Mouse (Mus musculus): ENCODE measurements at regions not wholly inside any gene's neighbourhood (a gene's known extent, or its start where the extent isn't known, plus 50 kb on each side); places are given as distances from the start of the nearest gene placed in this dataset.

- in situ Hi-C loops (cut with MboI; ENCODE audit: low pct_ligation_motif_present, low pct_unique_long_range_greater_than_20kb, low sequenced_read_pairs): no loop called here
- no peak for TF ChIP-seq ZKSCAN1 (IDR thresholded peaks at IDR 0.05; ENCODE audit: borderline replicate concordance, low read depth, low read length)
- no peak for TF ChIP-seq POLR2A (IDR thresholded peaks at IDR 0.05; ENCODE audit: low read depth, low read length)
- no peak for TF ChIP-seq CHD1 (IDR thresholded peaks at IDR 0.05; ENCODE audit: low read depth, low read length)
- TF ChIP-seq SMC3 (IDR thresholded peaks at IDR 0.05; ENCODE audit: low read depth, low read length): no peak
- no peak for TF ChIP-seq RCOR1 (conservative IDR thresholded peaks at IDR 0.05; ENCODE audit: low read depth, low read length)
- TF ChIP-seq E2F4 (IDR thresholded peaks at IDR 0.05; ENCODE audit: insufficient replicate concordance, low read depth, low read length): no peak
- TF ChIP-seq NELFE (IDR thresholded peaks at IDR 0.05; ENCODE audit: low read depth, low read length): no peak
- TF ChIP-seq EP300 (IDR thresholded peaks at IDR 0.05; ENCODE audit: low read length): no peak
- no peak for TF ChIP-seq TBP (conservative IDR thresholded peaks at IDR 0.05; ENCODE audit: low read depth, low read length)
- no peak for TF ChIP-seq ETS1 (conservative IDR thresholded peaks at IDR 0.05; ENCODE audit: low read depth, low read length)
- TF ChIP-seq MAX (IDR thresholded peaks at IDR 0.05; ENCODE audit: low read length): no peak
- no peak for TF ChIP-seq BHLHE40 (IDR thresholded peaks at IDR 0.05; ENCODE audit: low read depth, low read length)
- no peak for TF ChIP-seq KAT2A (IDR thresholded peaks at IDR 0.05; ENCODE audit: insufficient replicate concordance, low read length)
- no peak for TF ChIP-seq UBTF (IDR thresholded peaks at IDR 0.05; ENCODE audit: low read depth, low read length)
- no peak for TF ChIP-seq MXI1 (IDR thresholded peaks at IDR 0.05; ENCODE audit: low read depth, low read length)
- H3K9ac ChIP-seq (ENCODE audit: insufficient read depth, low read depth): no peak overlapping the region
- peaks cover 17% of the 10 kb centered on the region for H3K27me3 ChIP-seq (replicated peaks)
- H3K4me3 ChIP-seq (replicated peaks in 1 of 3; ENCODE audit: low read depth in 2 of 3, low read length in 2 of 3, poor library complexity in 1 of 3): no peak overlapping the region
- H3K4me1 ChIP-seq (ENCODE audit: control insufficient read depth in 1 of 2, insufficient read depth in 2 of 2): peaks cover 0 to 6% of the 10 kb centered on the region in 2 experiments; a peak in 1 of 4 replicates
- H3K4me2 ChIP-seq (ENCODE audit: insufficient read depth, low read depth, poor library complexity, severe bottlenecking): no peak overlapping the region
- DNase-seq (ENCODE audit: extremely low read depth): no peak
- no peak overlapping the region for H3K27ac ChIP-seq (ENCODE audit: insufficient read depth, low read depth)
- peaks cover 4% of the 10 kb centered on the region for H3K9me3 ChIP-seq (replicated peaks; ENCODE audit: low read length)
- no peaks in the 10 kb centered on the region for H3K79me2 ChIP-seq (replicated peaks; ENCODE audit: control insufficient read depth, extremely low read depth, insufficient read depth, poor library complexity, severe bottlenecking)
- dilution Hi-C loops (cut with MboI; ENCODE audit: extremely low pct_ligation_motif_present, extremely low pct_unique_long_range_greater_than_20kb, low sequenced_read_pairs): no loop called here
- H3K36me3 ChIP-seq (replicated peaks in 1 of 2; ENCODE audit: control insufficient read depth in 1 of 2, insufficient read depth in 1 of 2, low read length in 1 of 2): no peaks in the 10 kb centered on the region
Measured at GRCm38 (mm10) chr2:178587134-178587636, 156.9 kb downstream of the Cdh26 start.

DNA sequence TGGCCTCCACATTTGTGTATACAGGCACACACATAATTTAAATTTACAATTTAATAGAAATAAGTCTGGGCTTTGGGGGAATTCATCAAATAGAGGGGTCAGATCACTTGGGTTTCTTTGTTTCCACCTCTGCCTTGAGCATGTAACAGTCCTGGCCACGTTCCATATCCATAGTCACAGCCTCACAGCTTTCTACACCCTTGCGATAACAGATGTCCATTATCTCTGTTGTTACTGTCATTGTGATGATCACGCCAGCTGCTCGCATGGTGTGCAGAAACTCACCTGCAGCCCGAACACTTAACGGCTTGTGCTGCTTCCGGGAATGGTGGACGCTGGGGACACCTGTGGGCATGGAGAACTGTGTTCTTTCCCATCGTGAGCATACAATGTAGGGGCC is 163.4 kb downstream of the Cdh26 start:
- H3K27ac ChIP-seq (ENCODE audit: insufficient read depth, low read depth): no peak overlapping the region
- dilution Hi-C loops (cut with MboI; ENCODE audit: extremely low pct_ligation_motif_present, extremely low pct_unique_long_range_greater_than_20kb, low sequenced_read_pairs): no loop called here
- no peaks in the 10 kb centered on the region for H3K27me3 ChIP-seq (replicated peaks)
- no peak overlapping the region for H3K4me3 ChIP-seq (replicated peaks in 1 of 3; ENCODE audit: low read depth in 2 of 3, low read length in 2 of 3, poor library complexity in 1 of 3)
- no peaks in the 10 kb centered on the region for H3K36me3 ChIP-seq (replicated peaks in 1 of 2; ENCODE audit: control insufficient read depth in 1 of 2, insufficient read depth in 1 of 2, low read length in 1 of 2)
- in situ Hi-C loops (cut with MboI; ENCODE audit: low pct_ligation_motif_present, low pct_unique_long_range_greater_than_20kb, low sequenced_read_pairs): no loop called here
- H3K9ac ChIP-seq (ENCODE audit: insufficient read depth, low read depth): no peak overlapping the region
- H3K79me2 ChIP-seq (replicated peaks; ENCODE audit: control insufficient read depth, extremely low read depth, insufficient read depth, poor library complexity, severe bottlenecking): no peaks in the 10 kb centered on the region
- no peak for DNase-seq (ENCODE audit: extremely low read depth)
- TF ChIP-seq MYC (IDR thresholded peaks at IDR 0.05; ENCODE audit: low read depth, low read length) (no peak), BHLHE40 (IDR thresholded peaks at IDR 0.05; ENCODE audit: low read depth, low read length) (no peak), ETS1 (conservative IDR thresholded peaks at IDR 0.05; ENCODE audit: low read depth, low read length) (no peak), UBTF (IDR thresholded peaks at IDR 0.05; ENCODE audit: low read depth, low read length) (no peak)
- no peaks in the 10 kb centered on the region for H3K4me1 ChIP-seq (ENCODE audit: control insufficient read depth in 1 of 2, insufficient read depth in 2 of 2)
- H3K4me2 ChIP-seq (ENCODE audit: insufficient read depth, low read depth, poor library complexity, severe bottlenecking): no peak overlapping the region
- H3K9me3 ChIP-seq (replicated peaks; ENCODE audit: low read length): peaks cover 9% of the 10 kb centered on the region
